Mouse (Mus musculus) neutrophil, adult 59 days (primary cell): ENCODE results near the gene Bcl2l14. TPM values are rescaled to one million over a fixed set of nuclear protein-coding genes. Genes with fewer than 3 reads are reported as not detected.

ENCODE experiments used
- total RNA-seq, 2 experiments: library from RNA; stranded (reverse); gene quantifications; 1 replicate in 1 of 2; 2 replicates in 1 of 2; pipeline ENCODE4 v1.2.4; 2023

Bcl2l14 gene
- under 1 TPM in 1 of 2 experiments, not detected in 1; 0.47 TPM for total RNA-seq

DNA sequence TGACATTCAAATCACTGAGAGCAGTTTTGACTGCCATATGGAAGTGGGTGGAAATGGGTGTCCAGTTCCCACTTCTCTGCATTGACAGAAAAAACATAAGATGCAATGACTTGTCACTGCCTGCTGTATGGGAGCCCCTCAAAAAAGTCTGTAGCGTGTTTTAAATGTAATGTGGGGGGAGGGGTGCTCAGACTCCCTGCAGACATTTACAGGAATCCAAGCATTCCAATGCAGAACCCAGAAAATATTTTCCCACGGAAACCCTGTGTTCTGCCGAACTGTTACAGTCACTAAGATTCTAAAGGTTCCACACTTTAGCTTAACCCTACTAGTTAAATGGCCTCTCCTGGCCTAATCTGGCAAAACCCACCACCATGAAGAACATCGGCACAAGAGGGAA, at the start of gene Bcl2l14:
Gene Bcl2l14, plus strand, starts transcription at position 301 of the 400 bp plus-strand sequence.

Other genes with a start within 250 kb of the Bcl2l14 start
- 10 to 100 TPM; 13.8 to 15.8 TPM for gene Lrp6, start 170.6 kb downstream of the Bcl2l14 start, total RNA-seq
- 1 to 10 TPM in 1 of 2 experiments, under 1 TPM in 1; 0.87 to 1.1 TPM for gene Mansc1, start 236.2 kb downstream of the Bcl2l14 start, total RNA-seq
- 10 to 100 TPM in 1 of 2 experiments, 1 to 10 TPM in 1; 9.3 to 13.4 TPM for gene Borcs5, start 243.2 kb downstream of the Bcl2l14 start, total RNA-seq